Mouse (Mus musculus) heart, postnatal 0 days (tissue): ENCODE results near the gene Ip6k3. TPM values are rescaled to one million over a fixed set of nuclear protein-coding genes. Genes with fewer than 3 reads are reported as not detected.
A peak's percentile ranks its signal among the peaks of the same experiment; 100 is the strongest.

Source experiments
- ATAC-seq: fragments of 200-750 bp; cut with Nextera tagmentation; 2 replicates; pipeline ENCODE4 v1.8.0; 2017; ENCODE audit warnings: low read depth, moderate number of reproducible peaks, moderate library complexity; ENCODE audit not compliant: insufficient read depth
- DNase-seq: peaks from one replicate; pipeline ENCODE4 v3.0.0-alpha.2; 2016; ENCODE audit warnings: low spot score
- H3K27ac ChIP-seq: fragments of 300-500 bp; sonication (generic); 2 replicates; pipeline ENCODE4 v1.5.1; 2014; ENCODE audit warnings: low read depth, mild to moderate bottlenecking
- H3K27me3 ChIP-seq: fragments of 300-500 bp; sonication (generic); 2 replicates; pipeline ENCODE4 v1.6.1; 2014; ENCODE audit warnings: low read length, mixed read lengths; ENCODE audit not compliant: control insufficient read depth, insufficient read depth
- H3K36me3 ChIP-seq: fragments of 300-500 bp; sonication (generic); replicated peaks from 2 replicates; pipeline ENCODE4 v1.6.1; 2014; ENCODE audit warnings: low read length, mixed read lengths; ENCODE audit not compliant: control insufficient read depth, insufficient read depth
- H3K4me1 ChIP-seq: fragments of 300-500 bp; sonication (generic); 2 replicates; pipeline ENCODE4 v1.6.1; 2014; ENCODE audit warnings: antibody characterized with exemption; ENCODE audit not compliant: control insufficient read depth, insufficient read depth
- H3K4me2 ChIP-seq: fragments of 300-500 bp; sonication (generic); 2 replicates; pipeline ENCODE4 v1.6.1; 2014; ENCODE audit warnings: low read depth, mild to moderate bottlenecking, low read length, moderate library complexity
- H3K4me3 ChIP-seq: fragments of 300-500 bp; sonication (generic); 2 replicates; pipeline ENCODE4 v1.5.1; 2014; ENCODE audit warnings: low read depth, low read length
- H3K9ac ChIP-seq: fragments of 300-500 bp; sonication (generic); replicated peaks from 2 replicates; pipeline ENCODE4 v1.6.1; 2014; ENCODE audit warnings: low read depth, low read length, mixed read lengths
- H3K9me3 ChIP-seq: fragments of 300-500 bp; sonication (generic); replicated peaks from 2 replicates; pipeline ENCODE4 v1.6.1; 2016; ENCODE audit warnings: low read length; ENCODE audit not compliant: control insufficient read depth
- CTCF ChIP-seq: IDR thresholded peaks from 2 replicates; pipeline ENCODE4 v1.5.1; 2016; ENCODE audit warnings: antibody characterized with exemption, control low read depth, low read depth
- EP300 ChIP-seq: IDR thresholded peaks from 2 replicates; pipeline ENCODE4 v1.6.1; 2016; ENCODE audit warnings: antibody characterized with exemption, low read depth
- WGBS: fragments of 180-500 bp; shearing (Covaris S2); extraction: QIAGEN DNeasy Blood & Tissue Kit; methylation state at CpG from one replicate; pipeline ENCODE4 v1.1.7; 2014; 5-methylcytosine and 5-hydroxymethylcytosine counted together
- polyA plus RNA-seq: library from polyadenylated mRNA; unstranded; fragments of >200 nt; fragmentation: Nextera tagmentation; extraction: Ambion mirVana; gene quantifications from 2 replicates; pipeline ENCODE4 v1.2.1, GENCODE M21; 2015
- total RNA-seq: library from RNA; depleted of rRNA; stranded (reverse); fragments of >200 nt; gene quantifications from 2 replicates; pipeline ENCODE4 v1.2.3, GENCODE M21; 2014; ENCODE audit warnings: low replicate concordance

The Ip6k3 gene
- total and polyA plus RNA-seq, 2 experiments from 2014 or later, result 3.7 to 6.1 TPM

- Histone ChIP-seq H3K27me3 (0 out of 2 replicates have a peak, but pooled peaks cover 2% of the 10 kb centered on the region), H3K4me2 (no peak overlapping the region), H3K9ac (no peak overlapping the region), H3K4me3 (no peak overlapping the region), H3K27ac (no peak overlapping the region), H3K9me3 (no peaks in the 10 kb centered on the region), H3K36me3 (no peaks in the 10 kb centered on the region), H3K4me1 (peaks cover 3% of the 10 kb centered on the region; the same call in 1 of the 2 replicates)
- no peak for ATAC-seq
- TF ChIP-seq CTCF (no peak), EP300 (no peak)
- WGBS, result 63% methylated on average over 7 of the region's 7 CpGs
- no peak for DNase-seq
These were observed 28.3 kb downstream of the Ip6k3 start for GRCm38 (mm10) chr17:27139304-27139703.

- TF ChIP-seq CTCF, result no peak
- TF ChIP-seq EP300, result no peak
- no peak overlapping the region for H3K4me3 ChIP-seq
- H3K9ac ChIP-seq, result no peak overlapping the region
- 78% methylated on average over 9 of the region's 9 CpGs for whole genome bisulfite sequencing
- H3K27me3 ChIP-seq, result 0 out of 2 replicates have a peak, but pooled peaks cover 2% of the 10 kb centered on the region
- H3K4me2 ChIP-seq, result no peak overlapping the region
- no peak overlapping the region for H3K27ac ChIP-seq
- H3K9me3 ChIP-seq, result no peaks in the 10 kb centered on the region
- H3K36me3 ChIP-seq, result no peaks in the 10 kb centered on the region
- H3K4me1 ChIP-seq, result peaks cover 4% of the 10 kb centered on the region; the same call in 1 of the 2 replicates
- ATAC-seq, result no peak
- no peak for DNase-seq
These were observed 29.2 kb downstream of the Ip6k3 start for GRCm38 (mm10) chr17:27138396-27138795.

GRCm38 (mm10) chr17:27134715-27135114 is 32.9 kb downstream of the Ip6k3 start:
- H3K27me3 ChIP-seq, result 0 out of 2 replicates have a peak, but pooled peaks cover 2% of the 10 kb centered on the region
- H3K9me3 ChIP-seq, result no peaks in the 10 kb centered on the region
- 0 out of 2 replicates have a peak, but pooled peaks cover 5% of the 10 kb centered on the region for H3K4me1 ChIP-seq
- DNase-seq (no peak), ATAC-seq (no peak)
- no peak overlapping the region for H3K27ac ChIP-seq
- H3K36me3 ChIP-seq, result no peaks in the 10 kb centered on the region
- no peak overlapping the region for H3K9ac ChIP-seq
- TF ChIP-seq CTCF (no peak), EP300 (no peak)
- WGBS, result 27% methylated on average over 3 of the region's 3 CpGs
- no peak overlapping the region for H3K4me2 ChIP-seq
- no peak overlapping the region for H3K4me3 ChIP-seq

- DNase-seq (no peak), ATAC-seq (no peak; the same call in 1 of the 2 replicates)
- Histone ChIP-seq H3K27me3 (no peaks in the 10 kb centered on the region), H3K4me3 (peak overlapping the region; percentile 79), H3K27ac (no peak overlapping the region), H3K9me3 (no peaks in the 10 kb centered on the region), H3K4me1 (0 out of 2 replicates have a peak, but pooled peaks cover 5% of the 10 kb centered on the region), H3K36me3 (no peaks in the 10 kb centered on the region), H3K9ac (no peak overlapping the region), H3K4me2 (peak overlapping the region; percentile 62)
- TF ChIP-seq EP300 (no peak), CTCF (no peak)
- WGBS, result 16% methylated on average over 9 of the region's 9 CpGs
These were observed 33.4 kb downstream of the Ip6k3 start for GRCm38 (mm10) chr17:27134187-27134586.

- TF ChIP-seq EP300 (no peak), CTCF (peak; percentile 87)
- WGBS, result under 1% methylated on average over 46 of the region's 46 CpGs
- Histone ChIP-seq H3K4me2 (peak within 1 kb of the TSS; percentile 62), H3K36me3 (no peaks in the 10 kb centered on the region), H3K9me3 (no peaks in the 10 kb centered on the region), H3K27me3 (no peaks in the 10 kb centered on the region), H3K4me3 (peak within 1 kb of the TSS; percentile 79), H3K27ac (peak within 1 kb of the TSS; percentile 78), H3K4me1 (0 out of 2 replicates have a peak, but pooled peaks cover 5% of the 10 kb centered on the region), H3K9ac (peak within 1 kb of the TSS; percentile 54)
- DNase-seq (peak; percentile 96), ATAC-seq (peak; percentile 98)
These were observed 33.9 kb downstream of the Ip6k3 start, which contains the start of gene Uqcc2 for GRCm38 (mm10) chr17:27133551-27134141. Gene Uqcc2, minus strand, starts transcription at chr17:27133916.
